Mouse (Mus musculus) cortical plate, adult 2 months (tissue): Measurements from ENCODE around the gene Tmcc3.

ENCODE experiments used
- CTCF ChIP-seq: fragments of 200-500 bp; IDR thresholded peaks from 2 replicates; pipeline ENCODE4 v1.5.1; 2011; ENCODE audit warnings: mild to moderate bottlenecking, control low read depth, low read length; ENCODE audit not compliant: insufficient read depth; ENCODE audit errors: extremely low read depth
- POLR2A ChIP-seq: fragments of 200-500 bp; IDR thresholded peaks from 2 replicates; pipeline ENCODE4 v1.6.1; 2011; ENCODE audit warnings: mild to moderate bottlenecking, low read length, control low read depth; ENCODE audit not compliant: insufficient read depth; ENCODE audit errors: extremely low read depth

GRCm38 (mm10) chr10:94406821-94407220, 95.1 kb downstream of the Tmcc3 start:
- TF ChIP-seq CTCF (no peak), POLR2A (no peak)
